Mouse (Mus musculus) embryo, embryonic 10.5 days (tissue): ENCODE data around the gene Jmjd1c.

ENCODE experiments used
- DNase-seq: peaks from one replicate; pipeline ENCODE4 v3.0.0-alpha.2; 2015; ENCODE audit warnings: low spot score

The Jmjd1c gene

GRCm38 (mm10) chr10:67072600-67072999 is 23.3 kb upstream of the Jmjd1c start:
- DNase-seq = no peak

DNA sequence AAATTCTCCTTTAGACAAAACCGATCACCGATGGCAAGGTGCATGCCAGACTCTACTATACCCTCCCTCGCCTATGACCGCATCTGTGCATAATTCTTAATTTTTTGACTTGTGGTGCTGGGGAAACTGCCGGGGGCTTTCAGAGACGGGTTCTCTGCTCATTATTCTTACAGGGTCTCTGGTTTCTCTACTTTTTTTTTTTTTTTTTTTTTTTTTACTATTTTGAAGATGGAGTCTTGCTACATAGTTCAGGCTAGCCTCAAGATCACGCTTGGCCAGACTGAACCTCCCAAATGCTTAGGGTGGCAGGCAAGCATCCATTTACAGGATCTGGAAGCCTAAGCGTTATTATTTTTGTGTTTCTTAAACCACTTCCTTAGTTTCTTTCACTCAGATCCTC is 22.3 kb upstream of the Jmjd1c start:
- no peak for DNase-seq

- no peak for DNase-seq
Observed at GRCm38 (mm10) chr10:67075931-67076878, 19.7 kb upstream of the Jmjd1c start.

GRCm38 (mm10) chr10:67079030-67079429 is 16.9 kb upstream of the Jmjd1c start:
- DNase-seq = no peak

DNA sequence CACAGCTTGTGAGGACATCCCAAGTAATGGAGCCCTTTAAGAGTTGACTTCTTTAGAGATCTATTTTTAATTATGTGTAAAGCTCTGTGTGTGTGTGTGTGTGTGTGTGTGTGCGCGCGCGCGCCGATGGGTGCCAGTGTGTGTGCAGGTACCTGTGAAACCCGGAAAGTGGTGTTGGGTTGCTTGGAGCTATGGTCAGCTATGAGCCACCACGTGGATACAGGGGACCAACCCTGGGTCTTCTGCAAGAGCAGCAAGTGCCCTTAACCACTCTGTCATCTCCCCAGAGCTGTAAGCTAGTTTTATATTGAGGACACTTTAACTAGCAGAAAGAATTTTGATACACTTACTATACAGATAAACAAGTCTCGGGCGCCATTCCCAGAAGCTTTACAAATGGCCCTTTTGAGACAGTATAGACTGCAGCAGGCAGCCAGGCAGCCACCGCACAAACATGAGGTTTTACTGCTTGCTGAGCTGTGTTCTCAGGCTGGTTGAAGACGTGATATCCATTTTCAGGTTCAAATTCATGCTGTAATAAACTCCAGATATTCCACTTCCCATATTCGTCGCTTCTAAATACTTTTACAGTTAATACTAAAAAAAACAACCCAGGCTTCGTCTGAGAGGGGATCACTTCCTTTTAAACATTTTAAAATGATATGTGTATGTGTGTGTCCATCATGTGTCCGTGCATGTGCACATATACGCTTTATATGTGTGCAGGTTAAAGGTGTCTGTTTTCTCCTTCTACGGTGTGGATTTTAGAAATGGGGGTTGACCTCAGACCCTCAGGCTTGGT is 14.5 kb upstream of the Jmjd1c start:
- DNase-seq = no peak

DNA sequence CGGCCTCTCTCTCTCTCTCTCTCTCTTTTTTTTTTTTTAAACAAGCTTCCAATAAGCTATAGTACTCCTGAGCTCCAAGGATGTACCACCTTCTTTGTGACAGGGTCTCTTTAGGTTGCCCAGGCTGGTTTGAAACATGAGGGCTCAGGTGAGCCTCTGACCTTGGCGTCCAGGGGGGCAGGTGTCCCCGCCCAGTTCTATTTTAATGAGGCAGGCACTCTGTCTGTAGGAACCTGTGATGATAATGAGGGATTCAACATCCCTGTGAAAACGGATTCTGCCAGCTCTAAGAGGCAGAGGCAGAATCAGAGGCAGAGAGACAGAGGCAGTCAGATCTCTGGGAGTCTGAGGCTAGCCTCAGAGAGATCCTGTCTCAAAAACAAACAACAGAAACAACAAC is 13.4 kb upstream of the Jmjd1c start:
- DNase-seq = no peak

DNA sequence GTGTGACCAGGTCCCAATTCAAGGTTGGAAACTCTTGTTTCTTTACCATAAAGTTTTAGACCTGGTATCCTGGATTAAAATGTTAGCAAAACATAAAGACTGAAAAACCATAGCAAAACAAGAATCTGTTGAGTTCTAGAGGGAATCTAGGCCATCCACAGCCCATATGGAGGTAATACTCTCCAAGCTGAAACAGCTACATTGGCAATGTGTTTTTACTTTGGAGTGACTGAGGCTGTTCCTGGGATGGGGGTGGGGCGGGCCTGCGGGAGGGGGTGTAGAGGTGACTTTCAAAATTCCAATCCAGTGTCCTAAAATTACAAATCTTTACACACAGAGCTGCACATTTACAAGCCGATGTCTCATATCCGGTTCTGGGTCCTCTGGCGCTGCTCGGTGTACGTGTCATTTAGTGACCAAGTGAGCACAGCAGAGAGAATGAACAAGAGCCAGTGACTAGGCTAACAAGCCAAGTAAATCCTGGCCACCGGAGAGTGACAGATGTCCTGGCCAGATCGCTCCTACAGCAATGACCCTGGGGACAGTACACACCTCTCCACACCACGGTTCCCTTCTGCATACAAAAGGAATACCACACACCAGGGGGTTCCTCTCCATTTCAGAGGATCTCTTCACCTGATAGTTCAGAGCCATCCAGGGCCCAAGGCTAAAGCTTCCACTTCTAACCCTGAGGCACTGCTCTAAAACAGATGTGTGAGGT is 12.3 kb upstream of the Jmjd1c start:
- DNase-seq = no peak

- DNase-seq = no peak
Observed at GRCm38 (mm10) chr10:67085124-67085523, 10.8 kb upstream of the Jmjd1c start.

GRCm38 (mm10) chr10:67085916-67086315 is 10.0 kb upstream of the Jmjd1c start:
- DNase-seq = no peak

GRCm38 (mm10) chr10:67087447-67088226 is 8.3 kb upstream of the Jmjd1c start:
- DNase-seq = no peak

- no peak for DNase-seq
Observed at GRCm38 (mm10) chr10:67090611-67091010, 5.3 kb upstream of the Jmjd1c start.

- DNase-seq = no peak
Observed at GRCm38 (mm10) chr10:67094922-67095321, 1.0 kb upstream of the Jmjd1c start.

DNA sequence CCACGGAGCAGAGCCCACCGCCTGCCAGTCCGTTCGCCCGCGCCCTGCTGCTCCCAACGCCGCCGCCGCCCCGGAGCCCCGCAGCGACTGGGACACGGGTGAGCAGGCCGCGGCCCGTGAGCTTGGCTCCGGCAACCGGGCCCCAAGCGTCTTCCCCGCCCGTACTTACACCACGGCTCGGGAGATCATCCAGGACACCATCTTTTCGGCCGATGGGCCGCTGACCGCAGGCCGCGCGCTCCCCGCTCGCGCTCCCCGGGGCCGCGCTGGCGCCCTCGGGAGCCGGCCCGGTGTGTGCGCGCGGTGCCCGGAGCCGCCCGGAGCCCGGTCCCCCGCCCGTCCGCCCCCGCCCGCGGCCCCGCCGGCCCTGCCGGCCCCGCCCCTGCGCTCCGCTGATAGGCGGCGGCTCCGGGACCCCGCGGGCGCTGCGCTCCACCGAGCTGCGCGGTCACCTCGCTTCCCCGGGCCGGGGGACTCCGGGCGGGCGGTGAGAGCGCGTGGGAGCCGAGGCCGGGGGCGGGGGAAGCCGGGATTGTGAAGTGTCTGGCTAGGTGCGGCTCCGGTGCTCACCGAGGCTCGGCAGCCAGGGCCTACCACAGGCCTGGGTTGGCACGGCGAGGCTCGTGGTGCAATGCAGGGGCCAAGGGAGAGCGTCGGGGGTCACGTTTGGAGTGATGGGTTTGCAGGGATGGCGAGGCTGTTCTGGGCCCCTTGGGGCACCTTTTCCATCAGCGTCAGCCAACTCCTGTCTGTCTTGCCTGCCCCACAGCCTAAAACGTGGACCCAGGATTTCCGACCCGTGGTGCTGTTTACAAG is 904 bp downstream of the Jmjd1c start, which contains the start of gene Reep3:
Reep3 (minus strand) TSS at position 325 of the 816 bp plus-strand sequence.
- DNase-seq = peak; percentile 73

- DNase-seq = peak; percentile 60
Observed at GRCm38 (mm10) chr10:67097437-67098150, 1.7 kb downstream of the Jmjd1c start.

DNA sequence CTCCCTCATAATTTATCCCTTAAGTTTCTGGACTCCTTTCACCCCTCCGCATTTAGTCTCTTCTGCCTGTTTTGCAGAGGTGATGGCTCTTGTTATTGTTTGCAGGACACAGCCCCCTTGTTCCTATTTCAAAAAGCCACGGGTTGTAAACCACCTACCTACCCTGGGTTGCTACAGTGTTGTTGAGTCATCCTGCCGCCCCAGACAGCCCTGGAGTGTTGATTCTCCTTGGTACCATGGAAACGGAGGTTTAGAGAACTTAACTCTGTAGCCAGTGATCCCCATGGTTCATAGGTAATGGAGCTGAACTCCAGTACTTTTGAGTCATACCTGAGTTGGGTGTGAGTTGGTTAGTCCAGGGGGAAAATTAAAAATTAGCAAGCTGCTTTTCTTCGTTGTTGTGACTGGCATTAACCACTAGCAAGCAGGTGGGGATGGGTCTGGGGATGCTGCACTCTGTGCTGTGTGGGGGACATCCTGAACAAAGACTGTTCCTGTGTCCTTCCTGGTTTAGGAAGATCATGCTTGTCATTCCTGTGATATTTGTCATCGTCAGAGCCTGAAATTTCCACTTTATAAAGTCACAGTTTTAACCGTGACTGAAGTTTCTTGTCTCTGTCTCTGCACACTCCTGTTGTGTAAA is 2.6 kb downstream of the Jmjd1c start:
- peak; percentile 63 for DNase-seq

DNA sequence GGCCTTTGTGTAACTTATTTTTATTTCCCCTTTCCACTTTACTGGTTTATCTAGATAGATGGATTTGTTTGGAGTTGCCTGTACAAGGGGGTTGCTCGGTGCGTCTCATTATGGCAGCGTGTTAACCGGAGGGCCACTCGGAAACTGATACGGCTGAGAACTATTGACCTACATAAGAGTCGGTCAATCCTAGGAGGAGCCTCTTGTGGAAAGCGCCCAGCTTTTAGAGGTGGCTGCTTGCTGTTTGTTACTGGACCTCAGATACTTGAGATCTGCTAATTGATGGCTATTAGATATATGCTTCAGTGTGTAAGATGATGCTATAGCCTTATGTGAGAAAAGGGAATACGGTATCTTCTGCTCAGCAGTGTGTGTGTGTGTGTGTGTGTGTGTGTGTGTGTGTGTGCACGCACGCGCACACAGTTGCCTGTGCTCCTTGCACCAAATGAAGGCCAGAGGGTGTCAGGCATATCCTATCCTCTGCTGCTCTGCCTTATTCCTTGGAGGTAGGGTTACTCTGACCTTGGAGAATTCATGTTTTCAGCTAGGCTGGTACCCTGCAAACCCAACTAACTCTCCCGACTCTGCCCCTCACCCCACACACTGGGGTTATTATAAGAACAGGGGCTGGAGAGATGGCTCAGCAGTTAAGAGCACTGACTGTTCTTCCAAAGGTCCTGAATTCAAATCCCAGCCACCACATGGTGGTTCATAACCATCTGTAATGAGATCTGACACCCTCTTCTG is 3.4 kb downstream of the Jmjd1c start:
- no peak for DNase-seq

GRCm38 (mm10) chr10:67100011-67100661 is 4.2 kb downstream of the Jmjd1c start:
- no peak for DNase-seq

DNA sequence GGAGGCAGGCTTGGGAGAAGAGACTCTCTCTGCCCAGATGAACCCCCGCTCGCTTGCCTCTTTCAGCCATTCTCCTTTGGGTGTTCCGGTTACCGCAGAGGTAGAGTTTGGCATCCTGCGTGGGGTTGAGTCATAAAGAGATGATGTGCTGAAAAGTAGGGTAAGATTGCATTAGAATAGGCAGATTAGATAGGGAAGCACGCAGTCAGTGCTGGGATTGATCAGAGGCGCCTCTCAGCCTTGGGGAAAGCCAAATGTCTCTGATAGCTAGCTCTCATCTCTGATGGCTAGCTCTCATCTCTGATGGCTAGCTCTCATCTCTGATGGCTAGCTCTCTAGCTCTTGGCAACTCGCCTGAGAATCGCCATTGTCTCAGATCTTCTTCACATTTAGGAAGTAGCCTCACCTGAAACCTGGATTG is 4.9 kb downstream of the Jmjd1c start:
- no peak for DNase-seq
